Mouse (Mus musculus) embryonic stem cell, embryonic (primary cell): Measurements from ENCODE around the gene Ankrd40.

Experiments
- CTCF ChIA-PET, 4 experiments: fragments of 300-600 bp in 2 of 4; fragments of 350-600 bp in 2 of 4; sonication (Branson Sonifier 250); formaldehyde crosslinking; loops; one replicate each; lab custom pipeline; 2022; ENCODE audit warnings: inconsistent platforms in 2 of 4; lab: Charles Lee
- POLR2A ChIA-PET, 4 experiments: fragments of 300-600 bp in 2 of 4; fragments of 350-600 bp in 2 of 4; sonication (Branson Sonifier 250); formaldehyde crosslinking; loops; one replicate each; lab custom pipeline; 2022; ENCODE audit warnings: antibody characterized with exemption in 4 of 4, inconsistent platforms in 1 of 4; lab: Charles Lee

Gene Ankrd40

GRCm38 (mm10) chr11:94361166-94361870, 33.5 kb downstream of the Ankrd40 start:
- ChIA-PET POLR2A (interaction anchor here in 1 of 4 experiments (2.0 kb wide), 1 partner anchor 10 kb away, joined by 11 read pairs; no protein-coding TSS in a partner anchor), CTCF (interaction anchor here in 1 of 4 experiments (0.6 kb wide), 1 partner anchor 49 kb away, joined by 3 read pairs; no protein-coding TSS in a partner anchor)

- POLR2A ChIA-PET: interaction anchor here in 1 of 4 experiments (2.0 kb wide), 1 partner anchor 10 kb away, joined by 11 read pairs; no protein-coding TSS in a partner anchor
- CTCF ChIA-PET: no interaction called here
Observed at GRCm38 (mm10) chr11:94362101-94362500, 34.3 kb downstream of the Ankrd40 start.

- ChIA-PET CTCF (interaction anchor here in 3 of 4 experiments (0.6 to 0.9 kb wide), 4 partner anchors 7 to 167 kb away, joined by 3 to 10 read pairs (median 3); no protein-coding TSS in a partner anchor), POLR2A (interaction anchor here in 1 of 4 experiments (2.0 kb wide), 1 partner anchor 8 kb away, joined by 11 read pairs; no protein-coding TSS in a partner anchor)
Observed at GRCm38 (mm10) chr11:94363690-94364089, 35.9 kb downstream of the Ankrd40 start.

- CTCF ChIA-PET: interaction anchor here in 1 of 4 experiments (0.6 kb wide), 2 partner anchors 605 to 622 kb away, joined by 3 to 4 read pairs; no protein-coding TSS in a partner anchor
- POLR2A ChIA-PET: no interaction called here
Observed at GRCm38 (mm10) chr11:94365340-94365739, 37.5 kb downstream of the Ankrd40 start.

GRCm38 (mm10) chr11:94369981-94370380, 42.2 kb downstream of the Ankrd40 start:
- CTCF ChIA-PET: interaction anchor here in 1 of 4 experiments (1.2 kb wide), 1 partner anchor 116 kb away, joined by 4 read pairs; the partner anchor contains the start of gene Spata20
- POLR2A ChIA-PET: interaction anchor here in 1 of 4 experiments (0.6 to 1.3 kb wide), 2 partner anchors 76 to 398 kb away, joined by 3 read pairs; no protein-coding TSS in a partner anchor

DNA sequence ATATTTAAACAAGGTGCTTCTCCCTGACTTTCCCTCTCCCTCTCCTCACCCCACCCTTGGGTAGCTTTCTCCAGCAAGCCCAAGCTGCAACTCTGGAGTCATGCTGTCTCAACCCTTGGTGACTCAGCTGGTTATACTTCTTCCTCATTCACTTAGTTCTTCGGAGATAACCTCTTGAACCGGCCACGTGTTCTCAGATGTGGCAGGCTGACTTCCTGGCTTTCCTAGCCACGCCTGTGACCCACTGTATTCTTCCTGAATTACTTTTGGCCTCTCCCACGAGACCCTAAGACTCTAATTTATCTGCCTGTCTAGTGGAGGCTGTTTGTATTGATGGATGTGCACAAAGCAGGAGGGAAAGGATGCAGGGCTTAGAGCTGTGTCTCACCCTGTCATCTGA, 43.0 kb downstream of the Ankrd40 start:
- CTCF ChIA-PET: interaction anchor here (0.5 to 1.2 kb wide), 5 partner anchors 7 to 662 kb away, joined by 3 to 7 read pairs (median 4); partner anchors contain the start of gene Spata20 (in 1 of the 4)
- POLR2A ChIA-PET: interaction anchor here in 3 of 4 experiments (0.6 to 2.3 kb wide), 10 partner anchors 8 to 399 kb away, joined by 3 to 11 read pairs (median 4); partner anchors contain the start of genes Ankrd40 (in 1 of the 3) and Tob1 (in 1 of the 3)

DNA sequence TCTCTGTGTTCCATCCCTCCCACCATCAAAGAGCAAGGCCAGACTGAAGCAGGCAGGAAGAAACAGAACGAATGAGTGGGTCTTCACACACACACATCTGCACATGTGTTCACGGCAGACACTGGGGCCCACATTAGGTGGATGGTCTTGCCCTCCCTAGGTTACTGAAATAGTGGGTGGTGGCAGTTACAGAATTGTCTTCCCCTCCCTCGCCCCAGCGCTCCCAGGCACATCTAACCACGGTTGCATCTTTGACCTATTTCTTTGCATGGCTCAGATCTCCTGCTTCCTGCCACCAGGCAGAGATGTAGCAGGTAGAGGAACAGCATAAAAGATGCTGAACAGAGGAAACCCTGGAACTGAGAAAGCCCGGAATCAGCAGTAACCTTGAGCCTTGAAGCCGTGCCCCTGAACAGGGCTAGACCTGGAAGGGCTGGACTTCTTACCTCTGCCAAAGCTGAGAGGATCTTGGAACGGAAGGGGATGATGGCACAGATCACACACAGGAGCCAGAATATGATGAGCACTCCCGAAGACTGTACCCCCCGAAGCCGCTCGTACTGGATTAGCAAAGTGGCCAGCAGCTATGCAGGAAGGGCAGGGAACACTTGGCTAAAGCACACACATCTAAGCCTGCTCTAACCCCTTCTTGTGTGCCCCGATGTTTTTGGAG, 46.6 kb downstream of the Ankrd40 start:
- ChIA-PET POLR2A (interaction anchor here in 1 of 4 experiments (0.5 to 1.2 kb wide), 2 partner anchors 17 to 284 kb away, joined by 3 to 5 read pairs; no protein-coding TSS in a partner anchor), CTCF (no interaction called here)

- ChIA-PET POLR2A (interaction anchor here in 2 of 4 experiments (0.6 to 2.1 kb wide), 3 partner anchors 10 to 51 kb away, joined by 3 to 4 read pairs (median 4); no protein-coding TSS in a partner anchor), CTCF (no interaction called here)
Observed at GRCm38 (mm10) chr11:94379061-94379460, 51.3 kb downstream of the Ankrd40 start.

- POLR2A ChIA-PET: interaction anchor here in 2 of 4 experiments (0.7 to 2.1 kb wide), 3 partner anchors 11 to 54 kb away, joined by 3 to 4 read pairs (median 4); no protein-coding TSS in a partner anchor
- CTCF ChIA-PET: no interaction called here
Observed at GRCm38 (mm10) chr11:94379736-94380135, 51.9 kb downstream of the Ankrd40 start.

DNA sequence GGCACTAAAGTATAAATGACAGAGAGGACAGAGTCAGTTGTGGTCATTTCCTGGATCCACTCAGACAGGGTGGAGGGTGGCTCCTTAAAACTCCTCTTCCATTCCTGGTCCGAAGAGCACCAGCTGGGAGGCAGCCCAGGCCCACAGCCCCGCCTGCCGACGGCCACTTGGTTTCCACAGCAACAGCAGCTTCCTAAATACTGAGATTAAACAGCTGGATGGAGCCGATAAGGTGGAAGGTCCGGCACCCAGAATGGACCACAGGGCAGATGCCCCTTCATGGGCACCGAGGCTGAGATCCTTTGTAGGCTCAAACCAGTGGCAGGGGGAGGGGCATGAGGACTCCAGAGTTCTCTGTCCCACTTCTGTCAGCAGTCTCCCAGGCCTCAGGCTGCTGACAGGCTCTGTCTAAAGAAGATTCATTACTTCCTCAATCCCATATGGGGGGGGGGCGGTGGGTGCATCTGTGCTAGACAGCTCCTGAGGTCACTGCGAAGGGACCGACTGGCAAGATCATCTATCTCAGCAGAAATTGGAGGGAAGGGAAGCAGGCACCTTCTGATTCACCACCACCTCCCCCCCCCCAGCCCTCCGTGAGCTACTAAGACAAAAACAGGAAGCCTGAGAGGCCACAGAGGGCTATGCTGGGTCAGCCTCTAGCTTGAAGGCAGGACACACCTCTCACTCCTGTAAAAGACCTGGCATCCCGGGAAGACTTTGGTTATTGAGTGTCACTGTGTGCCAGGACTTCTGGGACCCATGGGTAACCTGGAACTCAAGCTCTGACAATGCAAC, 58.4 kb downstream of the Ankrd40 start:
- ChIA-PET CTCF (interaction anchor here in 2 of 4 experiments (0.5 to 1.3 kb wide), 3 partner anchors 16 to 534 kb away, joined by 3 to 9 read pairs (median 7); no protein-coding TSS in a partner anchor), POLR2A (interaction anchor here in 1 of 4 experiments (0.6 kb wide), 1 partner anchor 14 kb away, joined by 4 read pairs; no protein-coding TSS in a partner anchor)

DNA sequence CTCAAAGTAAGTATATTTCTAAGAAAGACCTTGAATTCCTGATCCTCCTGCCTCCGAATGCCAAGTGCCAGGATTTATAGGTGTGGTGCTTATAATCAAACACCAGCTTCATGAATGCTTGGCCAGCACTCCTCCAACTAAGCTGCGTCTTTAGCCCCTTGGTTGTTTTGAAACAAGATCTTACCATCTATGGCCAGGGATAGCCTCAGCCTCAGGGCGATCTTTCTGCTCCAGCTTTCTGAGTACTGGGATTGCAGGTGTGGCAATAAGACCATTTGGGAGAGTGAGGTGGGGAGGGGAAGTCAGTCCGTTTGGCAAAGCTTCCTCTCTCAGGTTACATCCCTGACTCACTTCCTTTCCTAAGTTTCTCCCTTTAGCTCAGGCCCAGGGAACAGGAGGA, 60.0 kb downstream of the Ankrd40 start:
- CTCF ChIA-PET: no interaction called here

DNA sequence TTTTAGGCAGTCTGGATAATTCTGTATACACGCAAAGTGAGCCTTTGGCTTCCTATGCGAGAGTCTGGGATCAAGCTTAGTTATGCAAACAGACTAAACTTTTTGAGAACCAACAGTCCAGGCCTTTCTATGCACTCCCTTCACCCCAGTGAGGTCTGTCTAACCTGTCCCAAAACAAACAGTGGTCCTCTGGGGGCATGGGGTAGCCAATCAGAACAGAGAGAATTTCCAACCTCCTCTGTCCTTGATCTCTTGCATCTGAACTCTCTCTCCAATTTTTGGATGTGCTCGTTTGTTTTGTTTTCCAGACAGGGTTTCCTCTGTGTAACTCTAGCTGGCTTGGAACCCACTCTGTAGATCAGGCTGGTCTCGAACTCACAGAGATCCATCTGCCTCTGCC, 61.2 kb downstream of the Ankrd40 start:
- ChIA-PET CTCF (interaction anchor here in 1 of 4 experiments (0.6 kb wide), 1 partner anchor 14 kb away, joined by 6 read pairs; no protein-coding TSS in a partner anchor), POLR2A (interaction anchor here in 1 of 4 experiments (1.4 to 1.5 kb wide), 2 partner anchors 17 to 18 kb away, joined by 3 to 4 read pairs; no protein-coding TSS in a partner anchor)

More for the DNA sequence above, 60.0 kb downstream of the Ankrd40 start:
- POLR2A ChIA-PET: interaction anchor here in 1 of 4 experiments (0.8 kb wide), 1 partner anchor 28 kb away, joined by 3 read pairs; no protein-coding TSS in a partner anchor

- ChIA-PET CTCF (interaction anchor here (0.6 to 1.3 kb wide), 7 partner anchors 69 to 580 kb away, joined by 3 to 8 read pairs (median 4); partner anchors contain the start of gene Spata20 (in 1 of the 4)), POLR2A (interaction anchor here in 2 of 4 experiments (0.6 to 1.5 kb wide), 5 partner anchors 18 to 179 kb away, joined by 3 to 4 read pairs (median 3); partner anchors contain the start of gene Tob1 (in 1 of the 2))
Observed at GRCm38 (mm10) chr11:94389724-94390396, 62.1 kb downstream of the Ankrd40 start.

DNA sequence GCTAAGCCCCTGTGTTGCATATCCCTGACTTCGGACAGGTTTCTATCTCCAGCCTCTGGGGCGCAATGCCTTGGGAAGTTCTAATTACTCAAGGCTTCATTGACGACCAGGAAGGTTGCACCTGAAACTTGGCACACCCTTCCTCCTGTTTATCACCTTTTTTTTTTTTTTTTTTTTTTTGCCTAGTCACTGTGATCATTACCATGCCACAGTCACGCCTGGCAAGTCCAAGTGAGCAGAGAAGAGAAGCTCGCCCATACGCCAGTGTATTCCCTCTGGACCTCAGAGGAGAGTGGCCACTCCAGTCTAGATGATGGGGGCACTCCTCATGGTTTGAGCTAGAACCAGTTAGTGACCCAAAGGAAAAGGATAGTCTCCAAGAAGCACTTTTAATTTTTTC, 63.0 kb downstream of the Ankrd40 start:
- ChIA-PET CTCF (interaction anchor here (0.6 to 1.3 kb wide), 12 partner anchors 16 to 1149 kb away, joined by 3 to 10 read pairs (median 4); partner anchors contain the start of gene Spata20 (in 1 of the 4)), POLR2A (interaction anchor here in 1 of 4 experiments (0.6 to 3.0 kb wide), 5 partner anchors 11 to 690 kb away, joined by 3 to 7 read pairs (median 3); no protein-coding TSS in a partner anchor)
